Mouse (Mus musculus) adipocyte (in vitro differentiated cells): Measurements from ENCODE around the gene Cdca3.

ENCODE experiments used
- DNase-seq: peaks from one replicate; pipeline ENCODE4 v3.0.0-alpha.2; 2016; ENCODE audit warnings: low spot score

Gene Cdca3

GRCm38 (mm10) chr6:124863658-124864298 lies 34.4 kb downstream of the Cdca3 start, which contains the start of gene Gpr162:
Gene Gpr162 (minus strand): TSS chr6:124863983.
- DNase-seq, result no peak

DNA sequence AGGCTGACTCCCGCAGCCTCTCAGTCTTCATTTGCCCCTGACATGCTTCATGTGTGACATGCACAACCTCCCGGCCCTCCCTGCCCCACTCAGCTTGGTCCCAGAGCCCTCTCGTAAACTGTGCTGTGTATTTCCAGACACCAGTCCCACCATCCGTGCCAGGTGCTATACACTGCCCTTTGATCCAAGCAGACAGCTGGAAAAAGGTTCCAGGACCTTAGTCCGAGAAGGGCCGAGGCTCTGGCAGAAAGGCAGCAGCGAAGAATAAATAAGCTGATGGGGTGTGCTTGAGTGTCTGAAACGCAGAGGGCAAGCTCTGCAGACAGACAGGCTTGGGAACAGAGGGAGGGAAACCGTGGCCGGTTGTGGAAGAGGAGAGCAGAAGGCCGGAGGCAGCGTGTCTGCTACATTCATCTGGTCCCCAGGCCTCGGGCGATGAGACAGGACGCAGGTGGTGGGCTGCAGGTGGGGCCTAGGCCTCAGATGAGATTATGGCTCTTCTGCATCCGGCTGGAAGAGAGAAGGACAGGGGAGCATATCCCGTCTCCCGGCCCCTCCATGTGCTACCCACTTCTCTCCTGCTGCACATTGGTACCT lies 36.5 kb downstream of the Cdca3 start:
- DNase-seq, result no peak

DNA sequence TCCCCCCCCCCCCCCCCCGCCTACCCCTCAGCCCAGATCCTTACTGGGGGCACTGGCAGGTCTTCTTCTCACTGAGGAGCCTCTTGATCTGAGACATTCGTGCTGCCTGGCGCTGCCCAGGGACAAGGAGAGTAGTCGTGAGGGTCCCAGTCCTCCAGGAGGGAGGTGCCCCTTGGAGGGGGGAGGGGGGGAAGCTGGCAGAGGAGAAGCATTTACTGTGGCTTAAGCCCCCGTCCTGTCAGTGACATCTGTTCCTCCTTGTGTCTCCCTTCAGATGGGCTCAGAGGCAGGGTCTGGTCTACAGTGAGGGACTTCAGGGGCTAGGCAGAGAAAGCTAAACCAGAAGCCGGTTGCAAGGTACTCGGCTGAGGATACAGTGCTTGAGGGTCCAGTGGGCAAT lies 37.2 kb downstream of the Cdca3 start:
- DNase-seq, result no peak

GRCm38 (mm10) chr6:124874348-124874747 lies 45.0 kb downstream of the Cdca3 start:
- no peak for DNase-seq

DNA sequence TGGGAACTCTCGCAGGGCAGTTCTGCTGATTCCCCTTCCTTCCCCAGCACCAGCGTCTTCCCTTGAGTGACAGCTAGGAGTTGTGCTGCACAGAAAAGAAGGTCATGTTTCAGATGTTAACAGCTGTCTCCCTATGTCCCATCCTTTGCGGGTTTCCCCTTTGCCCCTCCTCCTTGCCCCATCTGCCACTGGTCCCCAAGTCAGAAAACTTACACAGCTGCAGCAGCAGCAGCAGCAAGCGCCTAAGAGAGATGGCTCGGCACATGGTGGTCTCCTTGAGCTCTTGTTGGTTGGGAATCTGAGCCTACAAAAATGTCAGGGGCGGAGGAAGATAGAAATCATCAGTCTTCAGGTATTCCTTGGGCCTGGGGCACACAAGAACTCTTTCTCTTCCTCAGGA lies 50.0 kb downstream of the Cdca3 start:
- no peak for DNase-seq

- DNase-seq, result no peak
Observed at GRCm38 (mm10) chr6:124881821-124882220, 52.5 kb downstream of the Cdca3 start.
